ENCODE assay signal across 8 mouse cellular contexts in the genomic region with DNA sequence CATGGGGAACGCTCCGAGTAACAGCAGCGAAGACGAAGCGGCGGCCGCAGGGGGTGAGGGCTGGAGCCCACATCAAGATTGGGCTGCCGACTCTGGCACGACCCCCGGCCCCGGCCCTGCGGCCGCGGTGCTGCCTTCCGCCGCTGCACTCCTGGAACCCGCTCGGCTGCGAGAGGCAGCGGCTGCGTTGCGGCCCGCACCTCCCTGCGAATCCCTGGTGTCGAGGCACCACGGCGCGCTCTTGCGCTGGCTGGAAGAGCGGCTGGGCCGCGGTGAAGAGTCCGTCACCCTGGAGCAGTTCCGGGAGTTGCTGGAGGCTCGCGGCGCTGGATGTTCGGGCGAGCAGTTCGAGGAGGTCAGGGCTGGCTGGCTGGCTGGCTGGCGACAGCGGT. TPM values are rescaled to one million over a fixed set of nuclear protein-coding genes. Genes with fewer than 3 reads are reported as not detected.
DNase-seq lines count a peak whose midpoint lies in the region; ATAC-seq and TF ChIP-seq lines count a peak whose summit lies in the region.

No protein-coding gene starts in this region.

- no peaks in the 10 kb centered on the region for H3K27me3 ChIP-seq in spleen, adult 2 months (ENCODE audit: control insufficient read depth, insufficient read depth, low read length)
- H3K27me3 ChIP-seq in intestine, embryonic 15.5 days (replicated peaks): no peaks in the 10 kb centered on the region
- H3K27me3 ChIP-seq in midbrain, embryonic 16.5 days (ENCODE audit: control insufficient read depth, insufficient read depth, low read depth, low read length): no peaks in the 10 kb centered on the region

- 0% methylated on average over 42 of the region's 42 CpGs for WGBS in spleen, adult 2 months
- WGBS in intestine, embryonic 15.5 days: under 1% methylated on average over 42 of the region's 42 CpGs
- WGBS in midbrain, embryonic 16.5 days: under 1% methylated on average over 42 of the region's 42 CpGs

- peak; percentile 57 for ATAC-seq in intestine, embryonic 15.5 days
- peak; percentile 71 for ATAC-seq in midbrain, embryonic 16.5 days

- no peak for DNase-seq in gastrocnemius, adult 2 months
- no peak for DNase-seq in gastrocnemius, postnatal 4 days (ENCODE audit: low spot score in 2 of 2)
- no peak for DNase-seq in spleen, adult 2 months (ENCODE audit: low read depth in 1 of 2, low spot score in 2 of 2)
- DNase-seq in spleen, adult 18-20 months: no peak
- DNase-seq in frontal cortex, postnatal 10 days (ENCODE audit: low spot score in 2 of 2): no peak
- DNase-seq in layer of hippocampus, adult 18-20 months (ENCODE audit: low spot score in 2 of 2): no peak

- peak overlapping the region; percentile 77 for H3K9ac ChIP-seq in intestine, embryonic 15.5 days
- H3K9ac ChIP-seq in midbrain, embryonic 16.5 days (ENCODE audit: low read depth, low read length): peak overlapping the region; percentile 79

- H3K36me3 ChIP-seq in spleen, adult 2 months (ENCODE audit: control insufficient read depth, insufficient read depth, low read length): no peaks in the 10 kb centered on the region
- no peaks in the 10 kb centered on the region for H3K36me3 ChIP-seq in intestine, embryonic 15.5 days
- H3K36me3 ChIP-seq in midbrain, embryonic 16.5 days (ENCODE audit: control insufficient read depth, insufficient read depth, low read length): no peaks in the 10 kb centered on the region

- H3K4me1 ChIP-seq in spleen, adult 2 months (ENCODE audit: control insufficient read depth, insufficient read depth, insufficient read length): peaks cover 2% of the 10 kb centered on the region; the same call in 1 of the 2 replicates
- no peaks in the 10 kb centered on the region for H3K4me1 ChIP-seq in intestine, embryonic 15.5 days (replicated peaks)
- H3K4me1 ChIP-seq in midbrain, embryonic 16.5 days (ENCODE audit: control insufficient read depth, insufficient read depth, low read length): peaks cover 24% of the 10 kb centered on the region

- H3K4me3 ChIP-seq in gastrocnemius, adult 2 months: peak overlapping the region; percentile 77
- H3K4me3 ChIP-seq in spleen, adult 2 months (ENCODE audit: extremely low read depth, insufficient read depth, insufficient read length): peak overlapping the region; percentile 67
- H3K4me3 ChIP-seq in intestine, embryonic 15.5 days (replicated peaks): peak overlapping the region; percentile 94
- peak overlapping the region; percentile 99 for H3K4me3 ChIP-seq in midbrain, embryonic 16.5 days (ENCODE audit: low read depth, low read length)

- no peak for TF ChIP-seq POLR2A in spleen, adult 2 months (IDR thresholded peaks at IDR 0.05; ENCODE audit: low read depth, low read length)

- TF ChIP-seq CTCF in gastrocnemius, adult 2 months (IDR thresholded peaks at IDR 0.05): no peak
- TF ChIP-seq CTCF in spleen, adult 2 months (IDR thresholded peaks at IDR 0.05; ENCODE audit: extremely low read depth, insufficient read depth, insufficient read length, insufficient replicate concordance): no peak

- H3K9me3 ChIP-seq in intestine, embryonic 15.5 days: no peaks in the 10 kb centered on the region
- H3K9me3 ChIP-seq in midbrain, embryonic 16.5 days (replicated peaks; ENCODE audit: control insufficient read depth, low read length, poor library complexity, severe bottlenecking): no peaks in the 10 kb centered on the region

- peak overlapping the region; percentile 95 for H3K27ac ChIP-seq in gastrocnemius, adult 2 months
- peak overlapping the region; percentile 46 for H3K27ac ChIP-seq in spleen, adult 2 months (ENCODE audit: insufficient read depth, low read length)
- peak overlapping the region; percentile 59 for H3K27ac ChIP-seq in intestine, embryonic 15.5 days
- H3K27ac ChIP-seq in midbrain, embryonic 16.5 days (ENCODE audit: low read length): peak overlapping the region; percentile 88

- intact Hi-C loops in gastrocnemius, adult 2 months (cut with DNase I): no loop called here

- H3K4me2 ChIP-seq in intestine, embryonic 15.5 days (replicated peaks): peak overlapping the region; percentile 74
- peak overlapping the region; percentile 68 for H3K4me2 ChIP-seq in midbrain, embryonic 16.5 days (ENCODE audit: low read length)

RNA-seq across cellular contexts. Expression of gene Zzef1, which starts 0.3 kb away (rescaled TPM):
- total RNA-seq in gastrocnemius, adult 2 months (2021): 10 to 100 TPM; 12.8 to 13.3 TPM
- 10 to 100 TPM; 29.5 to 34.7 TPM for total RNA-seq in gastrocnemius, postnatal 4 days (2021)
- 27.4 and 29.3 TPM in 2 replicates for polyA plus RNA-seq in spleen, adult 2 months (2012; rRNA removed)
- polyA plus RNA-seq in intestine, embryonic 15.5 days (2015; fragmentation: Nextera tagmentation; extraction: Ambion mirVana): 10.5 and 12.6 TPM in 2 replicates
- polyA plus RNA-seq in midbrain, embryonic 16.5 days (2015; fragmentation: Nextera tagmentation; extraction: Ambion mirVana): 13.3 and 14.1 TPM in 2 replicates
- 10 to 100 TPM; 39.7 to 41.2 TPM for total RNA-seq in layer of hippocampus, adult 18-20 months (2021)

RNA-seq across cellular contexts. Expression of gene Cyb5d2, which starts 0.3 kb away (rescaled TPM):
- 10 to 100 TPM; 18.5 to 22.3 TPM for total RNA-seq in gastrocnemius, adult 2 months (2021)
- 1 to 10 TPM; 7.0 to 8.1 TPM for total RNA-seq in gastrocnemius, postnatal 4 days (2021)
- 2.4 and 2.8 TPM in 2 replicates for polyA plus RNA-seq in spleen, adult 2 months (2012; rRNA removed)
- 4.1 and 4.8 TPM in 2 replicates for polyA plus RNA-seq in intestine, embryonic 15.5 days (2015; fragmentation: Nextera tagmentation; extraction: Ambion mirVana)
- polyA plus RNA-seq in midbrain, embryonic 16.5 days (2015; fragmentation: Nextera tagmentation; extraction: Ambion mirVana): 8.0 and 9.2 TPM in 2 replicates
- 10 to 100 TPM; 16.5 to 21.5 TPM for total RNA-seq in layer of hippocampus, adult 18-20 months (2021)
